8 mouse cellular contexts compared by ENCODE assay signal in the genomic region with DNA sequence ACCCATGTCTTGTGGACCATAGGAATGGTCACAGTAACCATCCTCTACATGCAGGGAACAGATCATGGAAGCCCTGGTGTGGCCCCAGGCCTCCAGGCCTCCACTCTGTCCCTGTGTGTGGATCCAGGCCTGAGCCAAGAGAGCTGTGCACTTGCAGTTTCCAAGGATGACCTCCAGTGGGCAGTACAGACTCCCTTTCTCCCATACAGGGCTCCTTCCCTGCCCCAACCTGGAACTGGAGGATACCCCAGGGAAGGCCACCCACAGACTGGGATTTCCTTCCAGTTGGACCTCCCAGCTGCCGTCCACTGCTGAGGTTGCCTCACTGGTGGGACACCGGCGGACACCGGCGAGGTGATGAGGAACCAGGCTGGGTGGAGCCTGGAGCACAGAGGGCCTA. TPM values are rescaled to one million over a fixed set of nuclear protein-coding genes. Genes with fewer than 3 reads are reported as not detected.
A peak's percentile ranks its signal among the peaks of the same experiment; 100 is the strongest.
DNase-seq lines count a peak whose midpoint lies in the region; ATAC-seq and TF ChIP-seq lines count a peak whose summit lies in the region.

No protein-coding gene starts in this region.

- 48% methylated on average over 5 of the region's 5 CpGs for WGBS in hindbrain, embryonic 11.5 days
- WGBS in hindbrain, embryonic 14.5 days, result 62% methylated on average over 5 of the region's 5 CpGs
- WGBS in liver, adult 2 months, result 76% methylated on average over 5 of the region's 5 CpGs

- H3K27me3 ChIP-seq in hindbrain, embryonic 11.5 days (ENCODE audit: control insufficient read depth, insufficient read depth, low read length), result no peaks in the 10 kb centered on the region
- no peaks in the 10 kb centered on the region for H3K27me3 ChIP-seq in hindbrain, embryonic 14.5 days (ENCODE audit: control insufficient read depth, insufficient read depth, low read length)
- no peaks in the 10 kb centered on the region for H3K27me3 ChIP-seq in liver, adult 2 months (ENCODE audit: control insufficient read depth, insufficient read depth, low read length)

- H3K36me3 ChIP-seq in hindbrain, embryonic 11.5 days (ENCODE audit: control insufficient read depth, insufficient read depth, low read length), result no peaks in the 10 kb centered on the region
- no peaks in the 10 kb centered on the region for H3K36me3 ChIP-seq in hindbrain, embryonic 14.5 days (replicated peaks; ENCODE audit: control insufficient read depth, insufficient read depth)
- H3K36me3 ChIP-seq in ES-E14 (ENCODE audit: control insufficient read depth, insufficient read depth, low read length, poor library complexity, severe bottlenecking), result no peaks in the 10 kb centered on the region
- no peaks in the 10 kb centered on the region for H3K36me3 ChIP-seq in liver, adult 2 months (ENCODE audit: control insufficient read depth, insufficient read depth, low read length)

- peak; percentile 64 for TF ChIP-seq CTCF in liver, adult 2 months (IDR thresholded peaks at IDR 0.05; ENCODE audit: low read depth, low read length)

- no peak overlapping the region for H3K4me3 ChIP-seq in hindbrain, embryonic 11.5 days (ENCODE audit: low read depth, low read length)
- H3K4me3 ChIP-seq in hindbrain, embryonic 14.5 days (replicated peaks; ENCODE audit: low read length), result no peak overlapping the region
- H3K4me3 ChIP-seq in ES-E14 (ENCODE audit: insufficient read depth in 1 of 2, low read depth in 1 of 2, low read length in 2 of 2, poor library complexity in 1 of 2, severe bottlenecking in 1 of 2), result peak overlapping the region in 1 of 2 experiments; percentile 30; a peak in 1 of 4 replicates
- H3K4me3 ChIP-seq in liver, adult 2 months (ENCODE audit: insufficient read depth, low read depth, low read length), result no peak overlapping the region

- peak; percentile 60 for DNase-seq in hindbrain, embryonic 11.5 days (ENCODE audit: low spot score)
- DNase-seq in hindbrain, embryonic 14.5 days (ENCODE audit: low spot score), result no peak
- DNase-seq in ES-E14 (ENCODE audit: low read depth, low spot score), result no peak
- peak; percentile 65 for DNase-seq in embryo, embryonic 10 days (ENCODE audit: low spot score)
- DNase-seq in liver, adult 2 months (ENCODE audit: extremely low read depth, low read depth, low spot score), result no peak
- no peak for DNase-seq in right cerebral cortex, postnatal 10 days (ENCODE audit: low spot score in 2 of 2)
- DNase-seq in thymus, postnatal 10 days (ENCODE audit: low spot score in 2 of 2), result no peak

- no peaks in the 10 kb centered on the region for H3K4me1 ChIP-seq in hindbrain, embryonic 11.5 days (replicated peaks; ENCODE audit: control insufficient read depth, insufficient read depth, low read length)
- no peaks in the 10 kb centered on the region for H3K4me1 ChIP-seq in hindbrain, embryonic 14.5 days (replicated peaks; ENCODE audit: control insufficient read depth, insufficient read depth, low read length)
- peaks cover 0 to 2% of the 10 kb centered on the region in 2 experiments; a peak in 1 of 4 replicates for H3K4me1 ChIP-seq in ES-E14 (ENCODE audit: control insufficient read depth in 2 of 2, insufficient read depth in 2 of 2, low read length in 2 of 2, poor library complexity in 1 of 2)
- no peaks in the 10 kb centered on the region for H3K4me1 ChIP-seq in liver, adult 2 months (ENCODE audit: control insufficient read depth, insufficient read depth, low read length)

- H3K27ac ChIP-seq in hindbrain, embryonic 11.5 days (ENCODE audit: low read depth, low read length), result no peak overlapping the region
- H3K27ac ChIP-seq in hindbrain, embryonic 14.5 days, result no peak overlapping the region
- no peak overlapping the region for H3K27ac ChIP-seq in ES-E14 (ENCODE audit: insufficient read depth, low read depth, low read length, poor library complexity, severe bottlenecking)
- H3K27ac ChIP-seq in liver, adult 2 months (replicated peaks; ENCODE audit: insufficient read depth, low read depth, low read length), result no peak overlapping the region

- no peaks in the 10 kb centered on the region for H3K9me3 ChIP-seq in hindbrain, embryonic 11.5 days (ENCODE audit: control insufficient read depth, low read length)
- no peaks in the 10 kb centered on the region for H3K9me3 ChIP-seq in hindbrain, embryonic 14.5 days (ENCODE audit: control insufficient read depth, low read length)
- no peaks in the 10 kb centered on the region for H3K9me3 ChIP-seq in ES-E14 (ENCODE audit: control insufficient read depth, insufficient read depth, low read depth, low read length)

- no peaks in the 10 kb centered on the region for H3K79me2 ChIP-seq in liver, adult 2 months (ENCODE audit: control insufficient read depth, insufficient read depth, low read length)

- ATAC-seq in hindbrain, embryonic 11.5 days (ENCODE audit: low FRiP score), result no peak
- ATAC-seq in hindbrain, embryonic 14.5 days (ENCODE audit: low FRiP score), result no peak
- no peak for ATAC-seq in frontal cortex, adult (ENCODE audit: low TSS enrichment)

- H3K9ac ChIP-seq in hindbrain, embryonic 11.5 days (ENCODE audit: low read depth, low read length), result no peak overlapping the region
- no peak overlapping the region for H3K9ac ChIP-seq in hindbrain, embryonic 14.5 days
- H3K9ac ChIP-seq in ES-E14 (ENCODE audit: insufficient read depth, low read depth, low read length, poor library complexity, severe bottlenecking), result peak overlapping the region; percentile 51
- no peak overlapping the region for H3K9ac ChIP-seq in liver, adult 2 months (ENCODE audit: low read depth, low read length)

- in situ Hi-C loops in ES-E14 (cut with MboI; ENCODE audit: low sequenced_read_pairs in 2 of 2, unreplicated experiment in 2 of 2), result no loop called here

- no peak for TF ChIP-seq POLR2A in liver, adult 2 months (IDR thresholded peaks at IDR 0.05; ENCODE audit: extremely low read depth, insufficient read depth, low read length)

- H3K4me2 ChIP-seq in hindbrain, embryonic 11.5 days (replicated peaks; ENCODE audit: low read depth, low read length), result no peak overlapping the region
- no peak overlapping the region for H3K4me2 ChIP-seq in hindbrain, embryonic 14.5 days (replicated peaks)

TF ChIP-seq in ES-E14, 5 proteins besides CTCF, POLR2A, EP300 and RAD21:
- TF ChIP-seq ZC3H11A (IDR thresholded peaks at IDR 0.05; ENCODE audit: borderline replicate concordance, low read depth, low read length), result peak; percentile 81
- TF ChIP-seq HCFC1 (IDR thresholded peaks at IDR 0.05; ENCODE audit: borderline replicate concordance, insufficient read depth, low read length), result no peak

RNA-seq across cellular contexts. Expression of a gene that starts 29.6 kb away (rescaled TPM):
- polyA plus RNA-seq in hindbrain, embryonic 11.5 days (2014; fragmentation: Nextera tagmentation; extraction: Ambion mirVana), result 6.2 and 7.1 TPM in 2 replicates
- 4.5 and 5.6 TPM in 2 replicates for polyA plus RNA-seq in hindbrain, embryonic 14.5 days (2014; fragmentation: Nextera tagmentation; extraction: Ambion mirVana)
- 3.9 and 9.1 TPM in 2 replicates for total RNA-seq in ES-E14 (2012; rRNA removed)
- 1.9 and 2.4 TPM in 2 replicates for total RNA-seq in liver, adult 2 months (2014; rRNA removed)
- polyA plus RNA-seq in liver, adult 2 months (2012; rRNA removed), result 0.97 and 1.6 TPM in 2 replicates

RNA-seq across cellular contexts. Expression of a gene that starts 56.5 kb away (rescaled TPM):
- 0.59 and 1.1 TPM in 2 replicates for polyA plus RNA-seq in hindbrain, embryonic 11.5 days (2014; fragmentation: Nextera tagmentation; extraction: Ambion mirVana)
- polyA plus RNA-seq in hindbrain, embryonic 14.5 days (2014; fragmentation: Nextera tagmentation; extraction: Ambion mirVana), result 4.8 and 9.7 TPM in 2 replicates
- 2.4 and 3.3 TPM in 2 replicates for total RNA-seq in ES-E14 (2012; rRNA removed)
- not detected in 2 replicates for total RNA-seq in liver, adult 2 months (2014; rRNA removed)
- polyA plus RNA-seq in liver, adult 2 months (2012; rRNA removed), result 0.04 TPM in 1 of 2 replicates, not detected in the other

Comparison
In these comparisons a context has a peak if more than half of its experiments do, and no peak if none do; other contexts are left out.
1. DNase-seq: peak in hindbrain, embryonic 11.5 days (single experiment) and embryo, embryonic 10 days (single experiment); none in hindbrain, embryonic 14.5 days (single experiment), ES-E14 (single experiment), liver, adult 2 months (single experiment), right cerebral cortex, postnatal 10 days (0 of 2) and thymus, postnatal 10 days (0 of 2).